Mouse (Mus musculus): Measurements from ENCODE around the gene Tmeff1. TPM values are rescaled to one million over a fixed set of nuclear protein-coding genes. Genes with fewer than 3 reads are reported as not detected.
"Not testable (repeated sequence)": the region's sequence is repeated elsewhere in the genome, so short reads cannot be mapped to it uniquely, and the experiment has no call there.

Tmeff1 gene
- polyA plus RNA-seq, 1 experiment from 2014 or later, result 276 TPM

- H3K4me2 ChIP-seq, result no peak overlapping the region
- H3K4me3 ChIP-seq (replicated peaks), result no peak overlapping the region
- H3K9me3 ChIP-seq (replicated peaks), result no peaks in the 10 kb centered on the region
- no peak for ATAC-seq (ENCODE audit: low FRiP score)
- H3K27me3 ChIP-seq (replicated peaks), result no peaks in the 10 kb centered on the region
- no peak overlapping the region for H3K27ac ChIP-seq (replicated peaks)
- H3K36me3 ChIP-seq, result peaks cover 56% of the 10 kb centered on the region
- H3K9ac ChIP-seq (replicated peaks), result no peak overlapping the region
- no peaks in the 10 kb centered on the region for H3K4me1 ChIP-seq
- WGBS, result 84% methylated on average over 4 of the region's 4 CpGs
Observed at GRCm38 (mm10) chr4:48660144-48660543, 75.2 kb downstream of the Tmeff1 start.

- WGBS, result 92% methylated on average over 7 of the region's 7 CpGs
- ATAC-seq (ENCODE audit: low FRiP score), result no peak
- Histone ChIP-seq H3K9ac (replicated peaks) (no peak overlapping the region), H3K4me2 (no peak overlapping the region), H3K4me1 (no peaks in the 10 kb centered on the region), H3K27me3 (replicated peaks) (no peaks in the 10 kb centered on the region), H3K9me3 (replicated peaks) (no peaks in the 10 kb centered on the region), H3K4me3 (replicated peaks) (no peak overlapping the region), H3K27ac (replicated peaks) (no peak overlapping the region), H3K36me3 (peaks cover 62% of the 10 kb centered on the region)
Observed at GRCm38 (mm10) chr4:48660619-48661575, 75.9 kb downstream of the Tmeff1 start.

DNA sequence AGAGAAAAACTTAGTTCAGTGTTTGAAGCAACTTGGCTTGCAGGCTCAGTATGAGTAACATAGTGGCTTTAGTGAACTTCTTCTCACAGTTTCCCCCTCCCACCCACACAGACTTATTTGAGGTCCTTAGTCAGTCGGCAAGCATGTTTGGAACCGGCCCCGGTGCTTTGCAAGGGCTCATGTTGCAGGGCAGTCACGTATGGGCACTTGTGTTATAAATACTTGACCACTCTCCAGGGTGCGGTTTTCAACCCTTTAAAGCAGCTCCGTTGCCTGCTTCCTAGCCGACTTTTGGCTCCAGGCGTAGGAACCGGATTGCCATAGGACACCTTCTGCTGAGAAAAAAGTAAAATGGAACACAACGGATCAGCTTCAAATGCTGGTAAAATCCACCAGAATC lies 78.3 kb downstream of the Tmeff1 start, which contains the start of gene Cavin4:
TSS of gene Cavin4 (plus strand) at position 244 of the 400 bp plus-strand sequence.
- no peaks in the 10 kb centered on the region for H3K4me1 ChIP-seq
- H3K4me2 ChIP-seq, result no peak within 1 kb of the TSS
- no peaks in the 10 kb centered on the region for H3K27me3 ChIP-seq (replicated peaks)
- no peak within 1 kb of the TSS for H3K4me3 ChIP-seq (replicated peaks)
- no peaks in the 10 kb centered on the region for H3K9me3 ChIP-seq (replicated peaks)
- no peak for ATAC-seq (ENCODE audit: low FRiP score)
- H3K9ac ChIP-seq (replicated peaks), result no peak within 1 kb of the TSS
- peaks cover 54% of the 10 kb centered on the region for H3K36me3 ChIP-seq
- 92% methylated on average over 10 of the region's 10 CpGs for WGBS
- H3K27ac ChIP-seq (replicated peaks), result no peak within 1 kb of the TSS

DNA sequence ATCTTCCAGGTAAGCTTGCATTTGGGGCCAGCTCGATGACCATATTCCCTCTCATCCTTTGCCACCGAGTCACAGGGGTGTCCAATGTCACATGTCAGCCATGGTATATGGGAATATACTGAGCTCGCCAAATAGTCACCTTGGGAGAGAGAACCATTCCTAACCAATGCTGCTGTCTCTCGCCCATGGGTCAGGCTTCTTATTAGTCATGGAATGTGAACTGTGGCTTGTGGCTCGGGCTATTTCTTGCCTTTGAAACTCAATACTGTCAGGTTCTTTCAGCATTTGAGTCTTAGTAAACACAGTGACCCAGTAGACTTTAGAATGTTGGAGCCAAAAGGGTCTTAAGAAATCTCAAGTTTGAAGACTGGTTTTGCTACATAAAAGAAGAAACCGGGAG lies 79.0 kb downstream of the Tmeff1 start:
- Histone ChIP-seq H3K9me3 (replicated peaks) (no peaks in the 10 kb centered on the region), H3K4me2 (no peak overlapping the region), H3K27me3 (replicated peaks) (no peaks in the 10 kb centered on the region), H3K36me3 (peaks cover 49% of the 10 kb centered on the region), H3K27ac (replicated peaks) (no peak overlapping the region), H3K4me1 (no peaks in the 10 kb centered on the region), H3K9ac (replicated peaks) (no peak overlapping the region), H3K4me3 (replicated peaks) (no peak overlapping the region)
- 96% methylated on average over 6 of the region's 6 CpGs for WGBS
- no peak for ATAC-seq (ENCODE audit: low FRiP score)

- Histone ChIP-seq H3K36me3 (peaks cover 35% of the 10 kb centered on the region), H3K4me2 (no peak overlapping the region), H3K9me3 (replicated peaks) (no peaks in the 10 kb centered on the region), H3K27me3 (replicated peaks) (no peaks in the 10 kb centered on the region), H3K27ac (replicated peaks) (no peak overlapping the region), H3K9ac (replicated peaks) (no peak overlapping the region), H3K4me1 (no peaks in the 10 kb centered on the region), H3K4me3 (replicated peaks) (no peak overlapping the region)
- no peak for ATAC-seq (ENCODE audit: low FRiP score)
- WGBS, result 88% methylated on average over 6 of the region's 6 CpGs
Observed at GRCm38 (mm10) chr4:48667279-48667678, 82.3 kb downstream of the Tmeff1 start.

DNA sequence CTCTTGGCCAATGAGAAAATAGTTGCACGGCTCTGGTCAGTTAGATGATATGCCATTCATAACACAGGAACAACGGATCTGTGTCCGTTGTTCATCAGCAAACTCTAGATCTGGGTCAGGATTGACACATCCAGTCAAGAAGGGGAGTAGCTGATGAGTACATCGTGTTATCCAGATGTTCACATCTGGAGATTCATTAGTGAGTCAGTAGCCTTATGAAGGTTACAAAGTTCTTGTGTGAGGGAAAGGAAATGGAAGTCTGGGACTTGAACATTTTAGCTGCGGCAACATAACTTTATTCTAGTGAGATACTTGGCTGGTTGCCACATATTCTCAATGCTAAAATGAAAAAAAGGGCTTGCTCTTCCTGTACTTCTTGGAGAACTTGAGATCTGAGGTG lies 87.9 kb downstream of the Tmeff1 start:
- H3K4me3 ChIP-seq (replicated peaks), result no peak overlapping the region
- no peaks in the 10 kb centered on the region for H3K9me3 ChIP-seq (replicated peaks)
- H3K4me2 ChIP-seq, result no peak overlapping the region
- H3K27ac ChIP-seq (replicated peaks), result no peak overlapping the region
- ATAC-seq (ENCODE audit: low FRiP score), result no peak
- H3K9ac ChIP-seq (replicated peaks), result no peak overlapping the region
- WGBS, result 92% methylated on average over 5 of the region's 5 CpGs
- peaks cover 30% of the 10 kb centered on the region for H3K36me3 ChIP-seq
- no peaks in the 10 kb centered on the region for H3K27me3 ChIP-seq (replicated peaks)
- no peaks in the 10 kb centered on the region for H3K4me1 ChIP-seq

DNA sequence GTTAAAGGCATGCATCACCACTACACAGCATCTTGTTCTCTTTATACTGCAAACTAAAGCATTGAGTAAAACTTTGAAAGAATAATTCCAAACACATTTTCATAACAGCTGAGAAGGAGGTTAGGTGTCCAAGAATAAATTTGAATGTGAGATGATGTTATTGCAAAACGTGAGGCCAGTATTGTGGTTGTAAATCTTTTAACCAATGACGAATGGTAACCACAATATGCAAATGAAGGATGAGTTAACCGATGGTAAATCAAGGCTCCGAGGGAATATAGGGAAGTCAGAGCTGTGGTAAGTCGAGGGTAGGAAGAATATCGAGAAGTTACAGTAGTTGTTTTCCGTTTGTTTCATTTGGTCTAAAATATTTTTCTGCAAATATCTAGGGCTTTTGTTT lies 89.4 kb downstream of the Tmeff1 start:
- no peak overlapping the region for H3K4me2 ChIP-seq
- peaks cover 30% of the 10 kb centered on the region for H3K36me3 ChIP-seq
- whole genome bisulfite sequencing, result 82% methylated on average over 7 of the region's 7 CpGs
- H3K4me3 ChIP-seq (replicated peaks), result no peak overlapping the region
- no peaks in the 10 kb centered on the region for H3K9me3 ChIP-seq (replicated peaks)
- H3K9ac ChIP-seq (replicated peaks), result no peak overlapping the region
- no peak for ATAC-seq (ENCODE audit: low FRiP score)
- H3K4me1 ChIP-seq, result no peaks in the 10 kb centered on the region
- no peak overlapping the region for H3K27ac ChIP-seq (replicated peaks)
- H3K27me3 ChIP-seq (replicated peaks), result no peaks in the 10 kb centered on the region

DNA sequence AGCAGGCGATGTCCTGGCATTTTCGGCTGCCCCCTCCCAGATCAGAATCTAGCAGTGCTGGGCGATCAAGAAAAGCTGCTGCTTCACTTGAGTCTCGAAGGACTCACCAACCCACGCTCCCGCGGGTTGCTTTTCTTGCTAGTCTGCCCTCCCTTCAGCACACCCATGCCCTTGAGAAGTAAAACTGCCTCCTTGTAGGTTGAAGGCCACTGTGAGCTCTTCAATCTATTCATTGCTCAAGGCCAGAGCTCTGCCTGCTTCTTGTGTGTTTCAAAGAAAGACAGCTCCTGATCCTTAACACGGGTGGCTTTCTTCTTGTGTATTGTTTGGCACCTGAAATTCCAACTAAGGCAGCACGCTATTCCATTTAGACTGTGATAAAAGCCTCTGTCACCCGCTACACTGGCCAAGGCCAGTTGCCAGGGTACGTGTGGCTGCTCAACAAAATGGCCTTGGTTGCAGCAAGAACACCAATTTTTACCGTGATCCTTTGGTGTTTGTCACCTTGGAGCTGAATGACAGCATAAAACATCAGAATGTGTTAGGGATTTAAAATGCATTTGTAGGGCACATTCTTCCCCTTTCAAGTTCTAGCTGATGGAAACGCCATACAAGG lies 91.7 kb downstream of the Tmeff1 start:
- Histone ChIP-seq H3K4me2 (no peak overlapping the region), H3K9ac (replicated peaks) (no peak overlapping the region), H3K27me3 (replicated peaks) (no peaks in the 10 kb centered on the region), H3K27ac (replicated peaks) (no peak overlapping the region), H3K4me3 (replicated peaks) (no peak overlapping the region), H3K4me1 (peaks cover 4% of the 10 kb centered on the region; the same call in 1 of the 2 replicates), H3K9me3 (replicated peaks) (no peaks in the 10 kb centered on the region), H3K36me3 (peaks cover 24% of the 10 kb centered on the region)
- no peak for ATAC-seq (ENCODE audit: low FRiP score)
- 93% methylated on average over 13 of the region's 13 CpGs for WGBS

- Histone ChIP-seq H3K4me3 (replicated peaks) (no peak overlapping the region), H3K36me3 (peaks cover 18% of the 10 kb centered on the region), H3K9ac (replicated peaks) (no peak overlapping the region), H3K9me3 (replicated peaks) (no peaks in the 10 kb centered on the region), H3K4me2 (no peak overlapping the region), H3K27me3 (replicated peaks) (no peaks in the 10 kb centered on the region), H3K27ac (replicated peaks) (no peak overlapping the region), H3K4me1 (peaks cover 4% of the 10 kb centered on the region; the same call in 1 of the 2 replicates)
- 94% methylated on average over 8 of the region's 8 CpGs for WGBS
- no peak for ATAC-seq (ENCODE audit: low FRiP score)
Observed at GRCm38 (mm10) chr4:48677276-48677675, 92.3 kb downstream of the Tmeff1 start.

DNA sequence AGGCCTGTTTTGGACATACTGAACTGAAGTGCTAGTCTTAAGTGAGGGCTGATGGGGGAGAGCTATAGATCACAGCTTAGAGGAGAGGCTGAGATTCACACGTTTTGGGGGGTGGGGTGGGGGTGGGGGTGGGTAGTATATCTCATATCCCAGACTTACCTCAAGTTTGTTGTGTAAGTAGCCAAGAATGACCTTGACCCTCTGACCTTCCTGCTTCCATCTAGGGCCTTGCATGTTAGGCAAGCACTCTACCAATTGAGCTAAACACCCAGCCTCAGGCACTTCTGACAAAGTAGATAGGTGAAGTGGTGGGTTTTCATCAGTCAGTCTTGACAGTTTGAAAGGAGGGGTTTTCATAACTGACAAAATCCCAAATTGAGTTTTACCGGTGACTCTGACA lies 92.8 kb downstream of the Tmeff1 start:
- no peak for ATAC-seq (ENCODE audit: low FRiP score)
- Histone ChIP-seq H3K9me3 (replicated peaks) (no peaks in the 10 kb centered on the region), H3K27ac (replicated peaks) (no peak overlapping the region), H3K9ac (replicated peaks) (no peak overlapping the region), H3K4me3 (replicated peaks) (no peak overlapping the region), H3K4me1 (peaks cover 4% of the 10 kb centered on the region; the same call in 1 of the 2 replicates), H3K4me2 (no peak overlapping the region), H3K27me3 (replicated peaks) (no peaks in the 10 kb centered on the region), H3K36me3 (peaks cover 13% of the 10 kb centered on the region)
- 81% methylated on average over 2 of the region's 2 CpGs for WGBS

- ATAC-seq (ENCODE audit: low FRiP score), result no peak
- H3K4me2 ChIP-seq, result no peak overlapping the region
- H3K4me3 ChIP-seq (replicated peaks), result no peak overlapping the region
- no peak overlapping the region for H3K27ac ChIP-seq (replicated peaks)
- peaks cover 4% of the 10 kb centered on the region; the same call in 1 of the 2 replicates for H3K4me1 ChIP-seq
- no peak overlapping the region for H3K9ac ChIP-seq (replicated peaks)
- H3K27me3 ChIP-seq (replicated peaks), result no peaks in the 10 kb centered on the region
- H3K9me3 ChIP-seq (replicated peaks), result no peaks in the 10 kb centered on the region
- WGBS, result 89% methylated on average over 9 of the region's 9 CpGs
- peaks cover 5% of the 10 kb centered on the region; the same call in 1 of the 2 replicates for H3K36me3 ChIP-seq
Observed at GRCm38 (mm10) chr4:48678793-48679192, 93.8 kb downstream of the Tmeff1 start.

DNA sequence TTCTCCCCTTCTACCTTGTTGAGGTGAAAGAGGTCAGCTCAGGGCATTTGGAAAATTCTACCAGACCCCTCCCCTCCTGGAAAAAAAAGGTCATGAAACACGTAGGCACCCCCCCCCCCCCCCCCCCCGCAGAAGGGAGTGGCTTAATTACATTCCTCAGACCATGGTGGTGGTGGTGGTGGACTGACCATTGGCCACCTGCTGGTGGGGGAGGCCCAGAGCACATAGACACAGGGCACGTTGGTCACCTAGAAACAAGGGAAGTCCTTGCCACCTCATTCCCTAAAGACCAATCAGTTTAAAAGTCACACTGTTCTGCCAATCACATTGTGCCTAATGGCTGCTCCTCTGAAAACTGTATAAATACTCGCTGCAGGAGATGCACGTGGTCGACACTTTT lies 94.8 kb downstream of the Tmeff1 start:
- H3K9ac ChIP-seq (replicated peaks); H3K27me3 ChIP-seq (replicated peaks); H3K4me1 ChIP-seq; H3K4me2 ChIP-seq; ATAC-seq (ENCODE audit: low FRiP score); H3K4me3 ChIP-seq (replicated peaks); H3K27ac ChIP-seq (replicated peaks); H3K36me3 ChIP-seq; H3K9me3 ChIP-seq (replicated peaks): not testable (repeated sequence)
- 68% methylated on average over 5 of the region's 6 CpGs for WGBS
